Mouse (Mus musculus) small intestine, adult 2 months (tissue): ENCODE data around the gene Fcna.

Source experiments
- CTCF ChIP-seq: fragments of 200-500 bp; IDR thresholded peaks from 2 replicates; pipeline ENCODE4 v1.5.1; 2012; ENCODE audit warnings: low read depth, mild to moderate bottlenecking, control low read depth, inconsistent platforms, low read length, moderate library complexity, mixed read lengths; ENCODE audit not compliant: insufficient replicate concordance, insufficient read length; ENCODE audit errors: extremely low read depth
- POLR2A ChIP-seq: fragments of 200-500 bp; IDR thresholded peaks from 2 replicates; pipeline ENCODE4 v1.6.1; 2012; ENCODE audit warnings: low read depth, mild to moderate bottlenecking, control low read depth, inconsistent platforms, low read length, moderate library complexity

DNA sequence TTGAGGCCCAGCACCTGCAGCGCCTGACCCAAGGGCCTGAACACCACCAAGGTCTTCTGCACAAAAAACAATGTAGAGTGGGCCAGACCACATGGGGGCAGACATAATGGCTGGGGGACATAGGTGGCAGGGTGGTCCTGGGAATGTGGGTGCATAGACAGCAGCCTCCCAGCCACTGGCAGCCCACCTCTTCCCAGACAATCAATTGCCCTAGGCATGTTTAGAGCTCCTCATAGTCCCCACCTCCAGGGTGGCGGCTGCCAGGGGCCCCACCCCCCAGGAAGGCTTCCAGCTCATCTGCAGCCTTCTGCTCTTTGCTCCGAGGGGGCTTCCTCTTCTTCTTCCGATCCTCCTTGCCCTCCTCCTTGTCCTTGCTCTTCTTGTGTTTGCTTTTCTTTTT lies 44.3 kb downstream of the Fcna start:
- TF ChIP-seq CTCF, result no peak
- TF ChIP-seq POLR2A, result no peak
